Mouse (Mus musculus): ENCODE measurements around the gene Ncapd3.

Gene Ncapd3

DNA sequence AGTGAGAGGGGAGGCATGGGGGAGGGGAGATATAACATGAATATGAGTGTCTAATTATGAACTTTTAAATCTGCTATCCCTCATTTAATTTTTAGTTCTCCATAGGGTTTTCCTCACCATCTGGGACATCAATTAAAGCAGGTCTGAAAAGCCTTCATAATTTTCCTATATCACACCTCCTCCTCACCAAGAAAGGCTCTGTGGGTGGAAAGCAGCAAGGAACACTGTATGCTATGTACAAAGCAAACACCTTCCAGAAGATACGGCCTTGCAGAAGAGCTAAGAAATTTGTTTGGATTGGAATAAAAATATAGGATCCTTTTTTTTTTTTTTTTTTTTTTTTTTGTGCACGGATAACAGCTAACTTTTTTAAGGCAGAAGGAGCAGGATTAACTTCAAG lies 94.0 kb downstream of the Ncapd3 start:
- no peak for DNase-seq (ENCODE audit: low spot score)

DNA sequence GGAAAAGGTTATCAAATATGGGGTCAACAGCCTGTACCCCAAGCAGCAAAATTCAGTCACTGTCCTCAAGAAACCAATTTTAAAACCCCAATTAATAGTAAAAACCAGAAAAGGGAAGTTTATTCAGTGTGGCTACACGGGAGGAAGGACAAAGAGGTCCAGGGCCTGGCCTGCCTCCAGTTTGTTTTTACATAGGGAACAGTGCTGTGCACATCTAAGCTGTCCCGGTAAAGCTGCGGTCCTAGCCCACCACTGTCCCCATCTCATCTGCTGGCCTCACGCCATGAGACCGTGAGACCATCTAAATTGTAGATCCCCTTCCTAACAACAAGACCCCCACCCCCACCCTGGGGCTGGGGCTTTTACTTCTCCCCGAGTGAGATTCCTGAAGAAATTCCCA lies 95.5 kb downstream of the Ncapd3 start:
- DNase-seq (ENCODE audit: low spot score), result no peak

DNA sequence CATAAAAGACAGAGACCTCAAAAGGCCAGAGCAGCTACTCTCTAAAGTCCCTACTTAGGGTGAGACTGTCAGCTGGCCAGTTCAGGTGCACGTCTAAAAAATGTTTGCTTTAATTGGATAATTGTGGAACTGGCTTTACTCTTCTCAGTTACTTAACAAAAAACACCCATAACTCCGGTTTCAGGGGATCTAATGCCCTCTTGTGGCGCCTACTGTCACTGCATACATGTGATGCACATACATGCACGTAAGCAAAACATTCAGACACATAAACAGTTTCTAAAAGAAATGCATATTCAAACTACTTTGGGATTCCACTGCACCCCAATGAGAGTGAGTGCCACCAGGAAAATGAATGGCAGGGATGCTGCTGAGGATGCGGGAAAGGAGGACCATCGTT lies 96.6 kb downstream of the Ncapd3 start:
- DNase-seq (ENCODE audit: low spot score), result no peak

DNA sequence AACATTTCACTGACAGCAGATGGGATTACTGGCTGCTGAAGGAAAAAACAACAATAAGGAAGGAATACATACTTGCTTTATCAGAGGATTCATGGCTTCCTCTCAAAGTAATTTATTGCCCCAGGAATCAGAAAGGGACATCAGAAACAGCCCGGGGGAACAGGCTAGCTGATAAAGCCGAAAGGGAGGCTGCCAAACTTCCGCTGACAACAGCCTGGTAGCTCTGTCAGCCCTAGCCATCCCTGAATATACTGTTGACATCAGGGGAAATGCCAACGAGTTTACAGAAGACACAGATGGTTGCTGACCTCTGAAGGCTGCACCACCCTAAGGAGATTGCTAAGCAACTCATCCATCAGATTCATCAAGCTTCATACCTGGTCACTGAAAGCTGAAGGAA lies 98.7 kb downstream of the Ncapd3 start:
- no peak for DNase-seq (ENCODE audit: low spot score)

DNA sequence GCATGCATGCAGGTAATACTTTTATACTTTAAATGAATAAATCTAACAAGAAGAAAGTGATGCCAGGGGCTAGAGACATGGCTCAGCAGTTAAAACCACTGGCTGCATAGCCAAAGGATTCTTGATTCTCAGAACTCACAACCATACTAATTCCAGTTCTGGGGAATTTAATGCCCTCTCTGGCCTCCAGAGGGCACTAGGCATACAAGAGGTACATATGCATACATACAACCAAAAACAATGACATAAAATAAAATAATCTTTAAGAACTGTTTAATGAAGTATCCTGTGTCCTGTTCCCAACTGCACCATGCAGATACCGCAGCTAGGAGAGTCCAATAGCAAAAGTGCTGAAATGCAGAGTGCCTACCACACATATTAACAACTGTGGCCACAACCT lies 104.4 kb downstream of the Ncapd3 start:
- DNase-seq (ENCODE audit: low spot score), result no peak

DNA sequence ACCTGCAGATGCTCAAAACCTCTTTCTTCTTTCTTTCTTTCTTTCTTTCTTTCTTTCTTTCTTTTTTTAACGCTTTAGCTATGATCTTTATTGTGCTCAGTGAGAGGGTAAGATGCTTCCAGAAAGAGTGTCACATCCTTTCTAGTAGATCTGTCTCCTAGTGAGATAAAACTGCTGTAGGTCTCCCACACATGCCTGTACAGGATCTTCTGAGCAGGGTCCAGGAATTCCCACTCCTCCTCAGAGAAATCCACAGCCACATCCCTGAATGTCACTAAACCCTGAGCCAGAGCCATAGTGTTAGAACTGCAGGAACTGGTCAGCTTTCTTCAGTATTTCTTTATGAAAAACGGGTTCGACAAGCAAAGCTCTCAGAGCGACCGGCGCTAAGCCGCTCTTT lies 105.4 kb downstream of the Ncapd3 start:
- no peak for DNase-seq (ENCODE audit: low spot score)

DNA sequence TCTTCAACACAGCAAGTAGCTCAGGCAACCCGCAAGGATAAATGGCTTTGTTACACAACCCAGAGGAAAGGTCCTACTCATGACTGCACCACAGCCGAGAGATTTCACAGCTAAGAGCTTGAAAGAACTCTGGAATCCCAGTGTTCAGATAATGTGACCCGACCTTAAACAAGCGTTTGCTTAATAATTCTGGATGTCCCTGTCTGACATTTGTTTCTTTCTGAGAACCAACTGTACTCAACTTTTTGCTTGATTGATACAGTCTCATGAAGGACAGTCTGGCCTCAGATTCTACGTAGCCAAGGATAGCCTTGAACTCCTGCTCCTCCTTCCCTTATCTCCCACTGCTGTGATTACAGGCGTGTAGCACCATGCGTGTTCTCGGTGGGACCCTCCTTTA lies 106.7 kb downstream of the Ncapd3 start:
- DNase-seq (ENCODE audit: low spot score), result no peak

DNA sequence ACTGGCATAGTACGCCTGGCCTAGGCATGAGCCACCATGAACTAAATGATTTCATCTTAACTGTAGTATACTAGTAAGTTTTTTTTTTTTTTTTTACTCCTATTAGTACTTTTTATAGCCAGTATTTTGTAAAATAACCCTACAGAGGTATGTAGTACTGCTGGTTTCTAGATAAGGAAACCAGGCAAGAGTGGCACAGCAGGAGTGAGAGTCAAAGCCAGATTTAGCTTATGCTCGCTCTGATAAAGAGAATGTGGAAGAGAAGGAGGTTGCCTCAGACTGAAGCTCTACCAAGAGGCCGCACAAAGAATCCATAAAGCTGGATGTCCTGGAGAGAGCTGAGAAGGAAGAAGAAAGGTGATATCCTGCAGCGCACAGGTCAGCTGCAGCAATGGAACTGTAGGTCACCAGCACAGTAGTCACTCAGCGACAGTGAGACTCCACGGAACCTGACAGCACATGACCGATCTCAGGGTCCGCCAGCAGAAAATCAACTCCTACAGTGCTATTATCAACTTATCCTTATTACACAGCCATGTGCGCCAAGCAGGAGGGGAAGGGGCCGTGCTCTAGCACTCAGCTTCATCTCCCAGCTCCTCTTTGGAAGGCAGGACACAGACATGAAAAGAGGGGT lies 110.6 kb downstream of the Ncapd3 start:
- no peak for DNase-seq (ENCODE audit: low spot score)

DNA sequence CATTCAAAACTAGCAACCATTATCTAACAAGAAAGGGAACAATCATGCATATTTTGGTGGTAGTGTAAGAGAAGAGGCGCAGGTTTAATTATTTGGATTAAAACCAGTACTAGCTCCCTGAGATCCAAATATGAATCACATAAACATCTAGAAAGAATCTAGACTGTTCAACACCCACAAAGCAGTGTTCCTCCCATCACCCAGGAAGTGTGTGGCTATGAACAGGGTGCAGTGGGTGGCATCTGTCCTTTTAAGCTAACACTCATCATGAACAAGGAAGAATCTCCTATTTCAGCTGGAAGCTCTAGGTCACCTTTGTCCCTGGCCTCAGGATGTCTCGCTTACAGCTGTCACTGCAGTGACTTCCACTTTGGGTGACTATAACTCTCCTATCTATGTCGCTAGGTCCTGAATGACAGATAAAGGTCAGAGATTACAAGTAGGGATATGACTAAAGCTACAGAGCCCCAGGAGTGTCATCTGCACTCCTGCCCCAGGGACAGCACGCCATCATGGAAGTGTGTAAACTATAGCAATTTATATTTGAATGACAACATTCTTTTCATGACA lies 114.4 kb downstream of the Ncapd3 start:
- no peak for DNase-seq (ENCODE audit: low spot score)
